Mouse (Mus musculus) MEL (cell line): ENCODE results near the gene Otulinl. TPM values are rescaled to one million over a fixed set of nuclear protein-coding genes. Genes with fewer than 3 reads are reported as not detected.

Experiments
- DNase-seq: peaks from one replicate; pipeline ENCODE4 v3.0.0; 2011; ENCODE audit warnings: low read depth, low spot score
- H3K27ac ChIP-seq: 2 replicates; pipeline ENCODE4 v1.5.1; 2012; ENCODE audit warnings: low read depth, mild to moderate bottlenecking, control low read depth, low read length, moderate library complexity; ENCODE audit not compliant: control insufficient read depth
- H3K27me3 ChIP-seq, 2 experiments: fragments of 150-350 bp in 1 of 2; sonication (generic) in 1 of 2; 2 replicates each; pipeline ENCODE4 v1.6.1; 2012; ENCODE audit warnings: low read length in 2 of 2, mild to moderate bottlenecking in 2 of 2, improper control_type of control experiment in 1 of 2, moderate library complexity in 1 of 2; ENCODE audit not compliant: insufficient read depth in 2 of 2, control insufficient read depth in 1 of 2
- H3K36me3 ChIP-seq, 2 experiments: 2 replicates each; pipeline ENCODE4 v1.6.1; 2012 to 2014; ENCODE audit warnings: low read length in 2 of 2, improper control_type of control experiment in 1 of 2, inconsistent platforms in 1 of 2, mild to moderate bottlenecking in 1 of 2; ENCODE audit not compliant: insufficient read depth in 2 of 2, control insufficient read depth in 1 of 2
- H3K4me1 ChIP-seq, 2 experiments: fragments of 150-350 bp in 1 of 2; sonication (generic) in 1 of 2; 2 replicates each; pipeline ENCODE4 v1.6.1; 2012; ENCODE audit warnings: low read length in 2 of 2, improper control_type of control experiment in 1 of 2, mild to moderate bottlenecking in 1 of 2; ENCODE audit not compliant: insufficient read depth in 2 of 2, control insufficient read depth in 1 of 2
- H3K4me3 ChIP-seq, 2 experiments: fragments of 150-350 bp in 1 of 2; sonication (generic) in 1 of 2; 2 replicates each; pipeline ENCODE4 v1.5.1; 2012; ENCODE audit warnings: low read depth in 2 of 2, low read length in 2 of 2, mild to moderate bottlenecking in 2 of 2, moderate library complexity in 2 of 2, control low read depth in 1 of 2, improper control_type of control experiment in 1 of 2; ENCODE audit not compliant: control insufficient read depth in 1 of 2, insufficient read depth in 1 of 2
- H3K79me2 ChIP-seq: 2 replicates; pipeline ENCODE4 v1.6.1; 2012; ENCODE audit warnings: mild to moderate bottlenecking, low read length, moderate library complexity; ENCODE audit not compliant: control insufficient read depth, poor library complexity, insufficient read depth
- H3K9ac ChIP-seq: 2 replicates; pipeline ENCODE4 v1.6.1; 2012; ENCODE audit warnings: low read depth, mild to moderate bottlenecking, control low read depth, low read length, moderate library complexity; ENCODE audit not compliant: control insufficient read depth, poor library complexity, severe bottlenecking
- H3K9me3 ChIP-seq: fragments of 150-350 bp; sonication (generic); replicated peaks from 2 replicates; pipeline ENCODE4 v1.6.1; 2012; ENCODE audit warnings: mild to moderate bottlenecking, low read length, improper control_type of control experiment, moderate library complexity; ENCODE audit not compliant: insufficient read depth
- BHLHE40 ChIP-seq: IDR thresholded peaks from 2 replicates; pipeline ENCODE4 v1.6.1; 2012; ENCODE audit warnings: low read depth, mild to moderate bottlenecking, inconsistent platforms, low read length, improper control_type of control experiment, borderline replicate concordance
- CHD2 ChIP-seq: IDR thresholded peaks from 2 replicates; pipeline ENCODE4 v1.6.1; 2011; ENCODE audit warnings: low read length, improper control_type of control experiment
- E2F4 ChIP-seq: IDR thresholded peaks from 2 replicates; pipeline ENCODE4 v1.6.1; 2011; ENCODE audit warnings: low read depth, low read length, improper control_type of control experiment, borderline replicate concordance
- ELF1 ChIP-seq: IDR thresholded peaks from 2 replicates; pipeline ENCODE4 v1.6.1; 2014; ENCODE audit warnings: low read depth, mild to moderate bottlenecking, inconsistent platforms, low read length, improper control_type of control experiment, moderate library complexity
- ETS1 ChIP-seq: IDR thresholded peaks from 2 replicates; pipeline ENCODE4 v1.6.1; 2012; ENCODE audit warnings: low read depth, mild to moderate bottlenecking, inconsistent platforms, low read length, improper control_type of control experiment, moderate library complexity
- GATA1 ChIP-seq: IDR thresholded peaks from 2 replicates; pipeline ENCODE4 v1.6.1; 2011; ENCODE audit warnings: low read depth, low read length, improper control_type of control experiment
- HCFC1 ChIP-seq: IDR thresholded peaks from 2 replicates; pipeline ENCODE4 v1.6.1; 2012; ENCODE audit warnings: low read depth, mild to moderate bottlenecking, inconsistent platforms, low read length, improper control_type of control experiment, moderate library complexity
- MAFK ChIP-seq: IDR thresholded peaks from 2 replicates; pipeline ENCODE4 v1.6.1; 2011; ENCODE audit warnings: low read depth, mild to moderate bottlenecking, low read length, improper control_type of control experiment, borderline replicate concordance
- MAZ ChIP-seq: IDR thresholded peaks from 2 replicates; pipeline ENCODE4 v1.6.1; 2012; ENCODE audit warnings: low read depth, mild to moderate bottlenecking, inconsistent platforms, low read length, improper control_type of control experiment
- MXI1 ChIP-seq: IDR thresholded peaks from 2 replicates; pipeline ENCODE4 v1.6.1; 2011; ENCODE audit warnings: mild to moderate bottlenecking, low read depth, low read length, improper control_type of control experiment
- NELFE ChIP-seq: IDR thresholded peaks from 2 replicates; pipeline ENCODE4 v1.6.1; 2011; ENCODE audit warnings: low read depth, low read length, improper control_type of control experiment
- NRF1 ChIP-seq: IDR thresholded peaks from 2 replicates; pipeline ENCODE4 v1.6.1; 2014; ENCODE audit warnings: low read depth, mild to moderate bottlenecking, inconsistent platforms, low read length, improper control_type of control experiment, moderate library complexity; ENCODE audit not compliant: poor library complexity, insufficient read depth, severe bottlenecking
- POLR2A ChIP-seq, 2 experiments: IDR thresholded peaks; 2 replicates each; pipeline ENCODE4 v1.6.1; 2011 to 2012; ENCODE audit warnings: low read length in 2 of 2, mild to moderate bottlenecking in 2 of 2, control low read depth in 1 of 2, improper control_type of control experiment in 1 of 2, low read depth in 1 of 2, moderate library complexity in 1 of 2; ENCODE audit not compliant: control insufficient read depth in 1 of 2, insufficient read depth in 1 of 2, poor library complexity in 1 of 2
- POLR2AphosphoS2 ChIP-seq: IDR thresholded peaks from 2 replicates; pipeline ENCODE4 v1.6.1; 2011; ENCODE audit warnings: low read length, improper control_type of control experiment
- RAD21 ChIP-seq: IDR thresholded peaks from 2 replicates; pipeline ENCODE4 v1.6.1; 2011; ENCODE audit warnings: mild to moderate bottlenecking, low read depth, low read length, improper control_type of control experiment
- RCOR1 ChIP-seq: IDR thresholded peaks from 2 replicates; pipeline ENCODE4 v1.6.1; 2012; ENCODE audit warnings: low read depth, mild to moderate bottlenecking, inconsistent platforms, low read length, improper control_type of control experiment
- SIN3A ChIP-seq: IDR thresholded peaks from 2 replicates; pipeline ENCODE4 v1.6.1; 2012; ENCODE audit warnings: low read length, improper control_type of control experiment, inconsistent platforms
- TAL1 ChIP-seq: IDR thresholded peaks from 2 replicates; pipeline ENCODE4 v1.6.1; 2012; ENCODE audit warnings: mild to moderate bottlenecking, inconsistent platforms, low read length, moderate library complexity, mixed read lengths
- TBP ChIP-seq: IDR thresholded peaks from 2 replicates; pipeline ENCODE4 v1.8.0; 2011; ENCODE audit warnings: low read depth, low read length, improper control_type of control experiment
- TCF12 ChIP-seq: IDR thresholded peaks from 2 replicates; pipeline ENCODE4 v1.6.1; 2014; ENCODE audit warnings: low read depth, mild to moderate bottlenecking, inconsistent platforms, low read length, improper control_type of control experiment, moderate library complexity
- USF2 ChIP-seq, 2 experiments: IDR thresholded peaks; 2 replicates each; pipeline ENCODE4 v1.6.1; 2011 to 2012; ENCODE audit warnings: improper control_type of control experiment in 2 of 2, low read length in 2 of 2, borderline replicate concordance in 1 of 2, inconsistent platforms in 1 of 2, low read depth in 1 of 2, mild to moderate bottlenecking in 1 of 2; ENCODE audit not compliant: insufficient read depth in 1 of 2
- ZMIZ1 ChIP-seq: IDR thresholded peaks from 2 replicates; pipeline ENCODE4 v1.6.1; 2012; ENCODE audit warnings: low read depth, mild to moderate bottlenecking, inconsistent platforms, low read length, improper control_type of control experiment, moderate library complexity
- ZNF384 ChIP-seq: IDR thresholded peaks from 2 replicates; pipeline ENCODE4 v1.6.1; 2012; ENCODE audit warnings: low read depth, mild to moderate bottlenecking, inconsistent platforms, low read length, improper control_type of control experiment
- polyA plus RNA-seq, 2 experiments: library from polyadenylated mRNA; stranded (reverse) in 1 of 2; unstranded in 1 of 2; fragments of >175 nt in 1 of 2; fragments of >200 nt in 1 of 2; gene quantifications; 2 replicates each; pipeline versions ENCODE4 v1.2.1 to v1.2.4; 2012; ENCODE audit warnings: low replicate concordance in 2 of 2, low read depth in 1 of 2; ENCODE audit not compliant: insufficient read length in 2 of 2, insufficient read depth in 1 of 2, missing spikeins in 1 of 2
- total RNA-seq: library from RNA; depleted of rRNA; stranded (reverse); fragments of 300-350 nt; gene quantifications from 2 replicates; pipeline ENCODE4 v1.2.3, GENCODE M21; 2012

The Otulinl gene
- total and polyA plus RNA-seq, 3 experiments, result 0.14 to 0.50 TPM; not detected in 1

DNA sequence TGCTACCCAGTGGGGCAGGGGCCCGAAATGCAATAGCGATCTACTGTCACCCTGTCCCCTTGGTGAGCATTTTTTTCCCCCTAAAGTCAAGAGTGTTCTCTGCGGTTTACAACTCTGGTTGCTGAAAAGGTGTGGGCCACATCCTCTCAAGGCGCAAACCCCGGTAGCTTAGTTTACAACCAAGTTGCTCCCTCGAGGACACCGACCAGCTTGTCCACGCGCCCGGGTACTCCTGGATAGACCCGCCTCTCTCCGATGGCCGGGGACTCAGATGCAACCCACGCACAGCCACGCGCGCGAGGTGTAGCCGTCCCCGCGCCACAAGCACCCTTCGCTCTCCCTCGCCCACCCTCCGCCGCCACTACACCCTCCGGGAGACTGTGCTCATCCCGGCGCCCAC is 382 bp downstream of the Otulinl start:
- Histone ChIP-seq H3K4me3 (no peak overlapping the region), H3K9me3 (no peaks in the 10 kb centered on the region), H3K27ac (no peak overlapping the region), H3K4me1 (no peaks in the 10 kb centered on the region), H3K9ac (no peak overlapping the region), H3K79me2 (no peaks in the 10 kb centered on the region), H3K36me3 (no peaks in the 10 kb centered on the region), H3K27me3 (no peaks in the 10 kb centered on the region)
- DNase-seq, result no peak
- TF ChIP-seq CHD2 (no peak), ZNF384 (no peak), POLR2A (IDR thresholded peaks at IDR 0.05; ENCODE audit: control insufficient read depth in 1 of 2, insufficient read depth in 1 of 2, low read depth in 1 of 2, low read length in 2 of 2, poor library complexity in 1 of 2) (no peak), MXI1 (no peak), USF2 (IDR thresholded peaks at IDR 0.05; ENCODE audit: borderline replicate concordance in 1 of 2, insufficient read depth in 1 of 2, low read depth in 1 of 2, low read length in 2 of 2) (no peak), MAZ (no peak), NRF1 (no peak), HCFC1 (no peak), E2F4 (no peak), TBP (no peak), ELF1 (no peak), GATA1 (no peak), NELFE (no peak), RCOR1 (no peak), TCF12 (no peak), RAD21 (no peak)

DNA sequence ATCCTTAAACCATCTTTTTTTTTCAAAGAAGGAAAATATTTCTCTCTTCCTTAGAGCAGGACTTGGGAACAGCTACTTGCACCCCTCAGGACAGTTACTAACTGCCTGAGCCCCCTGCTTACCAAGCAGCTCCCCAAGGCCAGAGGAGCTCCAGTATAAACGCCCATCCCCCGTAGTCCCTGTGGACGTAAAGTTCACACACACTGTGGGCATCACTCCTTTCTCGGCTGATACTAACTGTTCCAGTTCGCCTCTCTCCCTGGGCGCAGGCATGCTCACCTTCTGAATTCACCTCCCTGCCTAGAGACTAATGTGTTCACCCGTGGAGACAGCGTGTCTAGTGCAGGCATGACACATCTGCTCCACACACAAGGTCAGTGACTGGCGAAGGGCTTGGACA is 2.9 kb downstream of the Otulinl start:
- Histone ChIP-seq H3K79me2 (no peaks in the 10 kb centered on the region), H3K4me1 (no peaks in the 10 kb centered on the region), H3K9ac (no peak overlapping the region), H3K27ac (no peak overlapping the region), H3K9me3 (no peaks in the 10 kb centered on the region), H3K36me3 (no peaks in the 10 kb centered on the region), H3K4me3 (no peak overlapping the region), H3K27me3 (no peaks in the 10 kb centered on the region)
- TF ChIP-seq MAFK (no peak), TAL1 (no peak), ETS1 (no peak), SIN3A (no peak), ZMIZ1 (no peak), POLR2AphosphoS2 (no peak), ELF1 (no peak), ZNF384 (no peak), POLR2A (IDR thresholded peaks at IDR 0.05; ENCODE audit: control insufficient read depth in 1 of 2, insufficient read depth in 1 of 2, low read depth in 1 of 2, low read length in 2 of 2, poor library complexity in 1 of 2) (no peak), BHLHE40 (no peak)
- DNase-seq, result no peak
